Mouse (Mus musculus): Measurements from ENCODE around the gene Spire2.

GRCm38 (mm10) chr8:123298301-123298700 is 34.2 kb upstream of the Spire2 start:
- TF ChIP-seq POLR2A (IDR thresholded peaks at IDR 0.05; ENCODE audit: low read depth, low read length) (no peak), CTCF (IDR thresholded peaks at IDR 0.05; ENCODE audit: extremely low read depth, insufficient read depth, insufficient read length, insufficient replicate concordance) (no peak)

All from spleen, adult 2 months (tissue).